ENCODE assay signal across 16 mouse cellular contexts in genomic region chr13:37691855-37692445, GRCm38 (mm10).
A peak's percentile ranks its signal among the peaks of the same experiment; 100 is the strongest.
DNase-seq lines count a peak whose midpoint lies in the region; ATAC-seq lines count a peak whose summit lies in the region.
"Had no signal": no experiment of that assay in that cellular context is flagged by ENCODE, and none has a peak within 500 bp of the region (broad histone marks: within the 10 kb centered on the region; RNA-seq: fewer than 3 reads in every experiment).

No protein-coding gene starts in this region.

- peak; percentile 97 to 98 for ATAC-seq in hematopoietic stem cell, adult 5-6 weeks (replicated peaks in 1 of 2; ENCODE audit: insufficient read depth in 1 of 2, low FRiP score in 2 of 2, low TSS enrichment in 1 of 2, low read depth in 1 of 2, poor library complexity in 2 of 2, severe bottlenecking in 2 of 2)
- ATAC-seq: forebrain, embryonic 16.5 days; inflammation-experienced regulatory T-cells, adult 6 months; liver, embryonic 12.5 days had no signal

- peak; percentile 8 to 15 for DNase-seq in cerebellum, postnatal 10 days
- no peak for DNase-seq in cerebellum, adult 11-12 months
- peak; percentile 69 for DNase-seq in 416B (ENCODE audit: low read depth)
- peak; percentile 65 to 68 for DNase-seq in thymus, postnatal 10 days (ENCODE audit: low spot score in 2 of 2)
- DNase-seq in adrenal gland, adult (ENCODE audit: inconsistent age in 2 of 2, low spot score in 1 of 2) = no peak
- no peak for DNase-seq in c-Kit-positive CD71-positive TER-119-positive erythroid progenitor cells, embryonic 14.5 days (ENCODE audit: low spot score)
- DNase-seq in cerebellum, adult 18-20 months = no peak
- DNase-seq: adrenal gland, postnatal 25 days; cerebellum, adult 9-11 months; heart, adult 18-20 months; kidney, postnatal 4 days; midbrain, embryonic 14.5 days had no signal

Comparison
In these comparisons a context has a peak if more than half of its experiments do, and no peak if none do; other contexts are left out.
1. DNase-seq: peak in cerebellum, postnatal 10 days (2 of 2), 416B (single experiment) and thymus, postnatal 10 days (2 of 2); none in cerebellum, adult 11-12 months (single experiment), adrenal gland, adult (0 of 2), c-Kit-positive CD71-positive TER-119-positive erythroid progenitor cells, embryonic 14.5 days (single experiment) and cerebellum, adult 18-20 months (0 of 2).